Mouse (Mus musculus) CH12F3 (cell line): ENCODE measurements around the gene Zfp592.

ENCODE experiments used
- in situ Hi-C: fragments of 300-500 bp; cut with MboI; formaldehyde crosslinking; loops from 2 replicates; pipeline ENCODE4 v1.14.3; 2020; ENCODE audit warnings: low sequenced_read_pairs

Zfp592 gene

GRCm38 (mm10) chr7:80993834-80994662 lies 567 bp downstream of the Zfp592 start:
- in situ Hi-C loops = no loop called here

- in situ Hi-C loops = no loop called here
These were observed 1.2 kb downstream of the Zfp592 start for GRCm38 (mm10) chr7:80994663-80995005.

GRCm38 (mm10) chr7:80995266-80996146 lies 2.0 kb downstream of the Zfp592 start:
- in situ Hi-C loops = no loop called here

GRCm38 (mm10) chr7:80997776-80998175 lies 4.3 kb downstream of the Zfp592 start:
- in situ Hi-C loops = no loop called here

DNA sequence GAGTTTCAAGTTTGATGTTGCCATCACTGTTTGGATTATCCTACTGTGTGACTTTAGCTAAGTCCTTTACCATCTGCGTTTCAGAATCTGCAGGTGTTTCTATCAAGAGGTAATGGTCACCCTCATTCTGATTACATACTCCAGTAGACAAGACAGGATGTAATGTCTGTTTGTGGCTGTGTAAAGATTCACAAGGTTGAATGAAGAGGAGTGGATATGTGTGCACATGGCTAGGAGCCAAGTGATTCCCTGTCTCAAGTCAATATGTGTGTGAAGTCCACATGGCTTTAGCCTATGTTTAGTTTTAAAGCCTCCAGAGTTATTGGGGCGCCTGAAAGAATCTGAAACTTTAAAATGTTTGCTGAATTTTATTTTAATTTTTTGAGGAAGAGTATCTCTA lies 6.1 kb downstream of the Zfp592 start:
- in situ Hi-C loops = no loop called here

- in situ Hi-C loops = no loop called here
These were observed 8.4 kb downstream of the Zfp592 start for GRCm38 (mm10) chr7:81001844-81002243.

DNA sequence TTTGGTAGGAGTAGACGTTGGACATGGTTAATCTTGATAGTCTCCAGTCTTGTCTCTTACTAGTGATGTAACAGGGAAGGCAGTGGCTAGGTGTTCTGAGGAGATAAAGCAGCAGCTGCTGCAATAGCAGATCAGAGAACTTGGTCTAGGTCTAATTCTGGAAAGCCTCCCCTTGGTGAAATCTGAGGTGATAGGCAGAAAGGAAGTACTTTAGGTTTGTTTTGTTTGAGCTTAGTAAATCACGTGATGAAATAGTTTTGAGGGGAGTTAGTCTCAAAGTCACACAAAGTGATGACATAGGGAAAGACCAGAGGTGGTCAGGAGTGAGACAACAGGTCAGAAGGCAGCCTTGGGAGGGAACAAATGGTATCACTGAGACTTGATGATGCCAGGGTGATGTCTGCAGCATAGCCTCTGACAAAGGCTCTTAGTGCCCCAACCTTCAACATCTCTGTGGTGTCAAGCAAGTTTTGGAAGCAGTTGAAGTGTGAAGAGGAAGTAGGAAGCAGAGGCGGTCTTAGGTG lies 11.1 kb downstream of the Zfp592 start:
- in situ Hi-C loops = no loop called here

DNA sequence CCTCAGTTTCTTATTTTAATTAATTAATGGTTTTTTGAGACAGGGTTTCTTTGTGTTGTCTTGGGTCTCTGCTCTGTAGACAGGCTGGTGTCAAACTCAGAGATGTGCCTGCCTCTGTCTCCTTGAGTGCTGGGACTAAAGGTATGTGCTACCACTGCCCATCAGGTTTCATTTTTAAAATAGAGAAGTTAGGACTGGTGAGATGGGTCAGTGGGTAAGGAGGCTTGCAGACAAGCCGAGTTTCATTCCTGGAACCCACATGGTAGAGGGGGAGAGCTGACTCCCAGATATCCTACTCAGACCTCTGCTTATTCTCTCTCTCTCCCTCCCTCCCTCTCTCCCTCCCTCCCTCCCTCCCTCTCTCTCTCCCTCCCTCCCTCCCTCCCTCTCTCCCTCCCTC lies 12.5 kb downstream of the Zfp592 start:
- in situ Hi-C loops = no loop called here

- in situ Hi-C loops = no loop called here
These were observed 14.8 kb downstream of the Zfp592 start for GRCm38 (mm10) chr7:81008285-81008684.

DNA sequence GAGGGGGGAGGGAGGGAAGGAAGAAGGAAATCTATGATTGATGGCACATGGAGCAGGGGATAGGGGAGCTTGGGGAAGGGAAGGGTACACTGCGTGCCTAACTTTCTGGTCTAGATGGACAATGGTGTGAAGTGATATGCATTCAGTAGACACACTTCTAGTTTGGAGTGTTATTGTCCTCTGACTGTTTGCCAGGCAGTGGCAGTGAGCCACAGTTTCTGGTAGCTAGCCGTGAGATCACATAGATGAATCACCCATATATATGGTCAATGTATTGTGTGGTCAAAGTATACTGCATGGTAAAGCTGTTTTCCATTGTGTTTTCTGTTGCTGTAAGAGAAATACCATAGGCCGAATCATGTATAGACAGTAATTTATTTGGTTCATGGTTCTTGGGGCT lies 18.1 kb downstream of the Zfp592 start:
- in situ Hi-C loops = no loop called here

GRCm38 (mm10) chr7:81020307-81020706 lies 26.8 kb downstream of the Zfp592 start:
- in situ Hi-C loops = no loop called here

DNA sequence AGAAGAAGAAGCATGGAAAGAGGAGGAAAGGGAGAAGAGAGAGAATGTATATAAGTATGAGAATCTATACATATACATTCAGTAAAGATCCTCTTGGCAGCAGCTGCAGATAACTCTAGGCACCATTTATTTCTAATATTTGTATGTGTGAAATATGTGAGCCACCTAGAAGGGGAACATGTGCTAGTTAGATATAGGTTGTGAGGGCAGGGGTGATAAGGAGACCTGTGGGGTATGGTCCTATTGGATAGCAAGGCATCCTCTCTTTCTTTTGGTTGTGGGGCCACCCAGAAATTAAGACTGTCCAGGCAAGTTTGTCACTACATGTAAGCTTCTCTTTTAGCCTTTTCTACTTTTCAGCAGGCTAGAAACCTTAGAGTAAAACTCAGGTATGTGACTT lies 29.2 kb downstream of the Zfp592 start:
- in situ Hi-C loops = no loop called here

DNA sequence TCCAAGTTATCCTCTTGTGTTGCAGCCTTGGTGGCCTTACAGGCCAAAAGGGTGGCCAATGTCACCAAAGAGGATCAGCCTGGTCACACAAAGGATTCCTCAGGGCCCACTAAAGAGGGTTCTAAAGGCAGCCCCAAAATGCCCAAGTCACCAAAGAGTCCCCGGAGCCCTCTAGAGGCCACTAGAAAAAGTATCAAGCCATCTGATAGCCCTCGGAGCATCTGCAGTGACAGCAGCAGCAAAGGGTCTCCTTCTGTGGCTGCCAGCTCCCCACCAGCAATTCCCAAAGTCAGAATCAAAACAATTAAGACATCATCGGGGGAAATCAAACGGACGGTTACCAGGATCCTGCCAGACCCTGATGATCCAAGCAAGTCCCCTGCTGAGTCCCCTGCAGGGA lies 30.6 kb downstream of the Zfp592 start:
- in situ Hi-C loops = no loop called here

GRCm38 (mm10) chr7:81024651-81025050 lies 31.2 kb downstream of the Zfp592 start:
- in situ Hi-C loops = no loop called here

DNA sequence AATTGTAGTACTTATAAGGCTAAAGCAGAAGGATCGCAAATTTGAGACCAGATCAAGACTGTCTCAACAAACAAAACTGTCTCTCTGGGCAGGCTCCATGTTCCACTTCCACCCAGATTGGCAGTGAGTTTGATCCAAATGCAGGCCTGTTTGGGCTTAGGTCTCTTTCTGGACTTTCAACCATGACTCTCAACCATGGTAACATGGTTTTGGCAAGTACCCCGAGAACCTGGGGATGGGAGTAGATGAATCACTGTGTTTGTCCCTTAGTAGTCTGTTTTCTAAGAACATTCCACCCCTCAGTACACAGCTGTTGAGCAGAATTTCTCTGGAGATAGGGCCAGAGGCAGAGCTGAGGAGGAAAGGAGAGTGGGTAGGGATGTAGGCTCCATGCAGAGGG lies 32.3 kb downstream of the Zfp592 start:
- in situ Hi-C loops = no loop called here

DNA sequence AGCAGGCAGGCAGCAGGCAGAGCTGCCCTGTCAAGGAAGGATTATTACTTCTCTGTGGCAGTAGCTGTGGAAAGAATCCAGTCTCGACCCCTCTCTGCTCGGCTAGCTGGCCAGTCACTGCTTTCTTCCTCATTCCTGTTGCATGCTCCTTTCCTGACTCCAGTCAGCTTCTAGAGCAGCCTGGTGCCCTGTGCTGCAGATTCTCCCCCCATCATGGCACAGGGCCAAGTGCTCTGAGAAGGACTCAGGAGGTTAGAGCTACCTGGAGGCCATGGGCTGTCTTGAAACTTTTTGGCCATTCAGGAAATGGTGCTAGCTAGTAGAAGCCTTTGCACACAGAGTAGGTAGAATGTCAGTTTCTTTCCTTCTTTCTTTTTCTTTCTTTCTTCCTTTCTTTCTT lies 46.2 kb downstream of the Zfp592 start:
- in situ Hi-C loops = no loop called here

- in situ Hi-C loops = no loop called here
These were observed 49.6 kb downstream of the Zfp592 start for GRCm38 (mm10) chr7:81043023-81043620.

DNA sequence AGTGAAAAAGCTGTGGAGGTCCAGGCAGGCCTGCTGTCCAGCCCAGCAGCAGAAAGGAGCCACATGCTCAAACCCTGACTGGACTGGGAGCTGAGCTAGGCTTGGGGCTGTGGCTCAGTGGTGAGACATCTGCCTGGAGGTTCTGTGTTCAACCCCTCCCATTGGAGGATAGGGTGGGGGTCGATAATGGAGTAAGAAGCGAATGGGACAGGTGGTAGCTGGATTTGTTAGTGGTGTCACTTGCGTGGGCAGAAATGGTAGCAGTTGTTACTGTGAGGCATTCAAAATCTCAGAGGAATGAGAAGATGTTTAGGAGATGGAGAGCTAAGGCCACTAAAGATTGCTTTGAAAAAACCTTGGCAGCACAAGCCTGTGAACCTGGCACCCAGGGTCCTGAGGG lies 54.4 kb downstream of the Zfp592 start:
- in situ Hi-C loops = no loop called here

DNA sequence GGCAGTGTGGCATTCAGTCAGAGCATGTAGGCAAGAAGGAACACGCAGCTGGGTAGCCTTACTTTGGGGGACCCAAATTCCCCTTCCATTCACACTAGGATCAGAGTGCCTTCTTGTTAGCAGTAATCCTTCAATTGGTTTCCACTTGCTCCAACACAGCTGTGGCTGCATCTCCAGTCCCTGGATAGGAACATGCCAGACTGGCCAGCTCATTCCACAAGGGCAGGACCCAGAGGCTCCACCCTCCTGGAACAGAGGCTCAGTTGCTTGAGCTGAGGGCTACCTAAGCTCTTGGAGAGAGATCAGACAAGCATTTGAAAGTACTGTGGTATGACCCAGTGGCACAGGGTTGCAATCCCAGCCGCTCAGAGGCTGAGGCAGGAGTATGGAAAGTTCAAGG lies 55.0 kb downstream of the Zfp592 start:
- in situ Hi-C loops = no loop called here

- in situ Hi-C loops = no loop called here
These were observed 56.5 kb downstream of the Zfp592 start for GRCm38 (mm10) chr7:81049966-81050365.

- in situ Hi-C loops = no loop called here
These were observed 62.4 kb downstream of the Zfp592 start for GRCm38 (mm10) chr7:81055709-81056370.
